Mouse (Mus musculus) cortical plate, adult 2 months (tissue): ENCODE results near the gene Gimap7. TPM values are rescaled to one million over a fixed set of nuclear protein-coding genes. Genes with fewer than 3 reads are reported as not detected.

Source experiments
- H3K27ac ChIP-seq: fragments of 200-500 bp; 2 replicates; pipeline ENCODE4 v1.5.1; 2012; ENCODE audit warnings: low read length, control low read depth, inconsistent platforms; ENCODE audit not compliant: insufficient read depth
- H3K4me1 ChIP-seq: fragments of 200-500 bp; 2 replicates; pipeline ENCODE4 v1.6.1; 2011; ENCODE audit warnings: low read length; ENCODE audit not compliant: control insufficient read depth, insufficient read depth
- H3K4me3 ChIP-seq: fragments of 200-500 bp; 2 replicates; pipeline ENCODE4 v1.5.1; 2011; ENCODE audit warnings: mild to moderate bottlenecking, low read length, control low read depth; ENCODE audit not compliant: insufficient read depth
- CTCF ChIP-seq: fragments of 200-500 bp; IDR thresholded peaks from 2 replicates; pipeline ENCODE4 v1.5.1; 2011; ENCODE audit warnings: mild to moderate bottlenecking, control low read depth, low read length; ENCODE audit not compliant: insufficient read depth; ENCODE audit errors: extremely low read depth
- POLR2A ChIP-seq: fragments of 200-500 bp; IDR thresholded peaks from 2 replicates; pipeline ENCODE4 v1.6.1; 2011; ENCODE audit warnings: mild to moderate bottlenecking, low read length, control low read depth; ENCODE audit not compliant: insufficient read depth; ENCODE audit errors: extremely low read depth
- polyA plus RNA-seq: library from polyadenylated mRNA; depleted of rRNA; stranded (reverse); fragments of >200 nt; gene quantifications from 2 replicates; pipeline ENCODE4 v1.2.3, GENCODE M21; 2012

The Gimap7 gene
- polyA plus RNA-seq, 1 experiment, result not detected

DNA sequence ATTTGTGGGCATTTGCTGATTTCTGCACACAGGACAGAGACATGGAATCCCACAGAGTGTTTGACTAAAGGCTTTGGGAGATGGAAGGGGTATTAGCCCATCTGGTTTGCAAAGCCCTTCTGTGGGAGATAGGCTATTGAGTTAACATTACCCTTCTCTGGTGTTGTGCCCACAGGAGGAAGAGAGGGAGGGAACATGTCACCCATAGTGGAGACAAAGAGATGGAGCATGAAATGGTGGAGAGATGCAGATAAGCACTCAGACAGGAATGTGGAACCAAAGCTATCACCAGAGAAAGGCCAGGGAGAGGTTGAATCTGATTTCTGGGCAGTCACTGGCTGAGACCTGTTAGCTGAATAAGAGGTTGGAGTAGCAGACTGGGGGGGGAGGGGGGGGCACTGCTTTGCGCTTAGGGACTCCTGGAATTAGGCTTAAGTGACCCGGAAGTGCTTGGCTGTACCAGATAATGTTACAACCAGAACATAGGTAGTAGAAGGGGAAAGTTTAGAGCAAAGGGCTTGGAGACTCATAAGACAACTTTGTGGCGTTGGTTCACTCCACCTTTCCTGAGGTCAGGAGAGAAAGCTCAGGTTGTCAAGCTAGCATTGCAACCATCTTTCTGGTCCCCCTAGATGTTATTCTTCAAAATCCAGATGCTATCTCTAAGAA lies 22.2 kb downstream of the Gimap7 start:
- Histone ChIP-seq H3K27ac (no peak overlapping the region), H3K4me3 (no peak overlapping the region), H3K4me1 (no peaks in the 10 kb centered on the region)
- no peak for TF ChIP-seq CTCF
- no peak for TF ChIP-seq POLR2A

DNA sequence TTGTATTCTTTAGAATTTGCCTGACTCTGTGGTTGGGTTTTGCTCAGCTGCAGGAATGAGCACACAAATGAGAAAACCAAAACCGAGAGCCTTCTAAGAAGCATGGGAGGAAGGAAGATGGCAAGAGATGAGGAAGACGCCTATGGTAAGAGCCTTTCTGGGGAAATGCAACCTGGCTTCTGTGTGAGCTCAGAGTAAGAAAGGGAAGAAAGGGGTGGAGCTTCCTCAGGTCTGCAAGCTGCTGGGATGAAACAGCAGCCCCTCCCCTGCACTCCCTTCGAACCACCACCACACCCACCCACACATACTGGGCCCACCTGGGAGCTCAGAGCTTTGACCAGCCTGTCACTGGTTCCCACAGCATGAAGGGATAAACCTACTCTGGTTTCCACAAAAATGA lies 22.9 kb downstream of the Gimap7 start:
- no peak overlapping the region for H3K4me3 ChIP-seq
- TF ChIP-seq POLR2A, result no peak
- no peak for TF ChIP-seq CTCF
- no peaks in the 10 kb centered on the region for H3K4me1 ChIP-seq
- H3K27ac ChIP-seq, result no peak overlapping the region

DNA sequence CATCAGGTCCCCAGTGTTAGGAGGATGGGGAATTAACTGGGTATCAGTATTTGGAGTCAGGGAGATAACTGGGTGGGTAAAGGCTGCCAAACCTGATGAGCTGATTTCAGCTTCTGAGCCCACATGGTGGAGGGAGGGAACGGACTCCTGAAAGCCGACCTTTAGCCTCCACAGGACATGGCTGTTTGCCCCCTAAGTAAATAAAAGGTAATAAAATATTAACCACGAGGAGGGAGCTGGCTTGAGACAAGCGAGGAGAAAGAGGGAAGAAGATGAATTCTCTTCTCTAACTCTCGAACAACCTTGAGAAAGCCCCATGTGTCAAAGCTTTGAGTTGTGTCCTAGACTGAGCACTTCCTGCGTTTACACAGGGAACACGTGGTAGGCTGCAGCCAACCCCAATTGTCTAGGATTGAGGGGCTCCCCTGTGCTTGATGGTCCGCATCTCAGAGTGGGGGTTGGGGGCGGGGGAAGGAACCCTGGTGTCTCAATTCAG lies 23.3 kb downstream of the Gimap7 start:
- H3K27ac ChIP-seq, result no peak overlapping the region
- H3K4me3 ChIP-seq, result no peak overlapping the region
- no peak for TF ChIP-seq CTCF
- TF ChIP-seq POLR2A, result no peak
- H3K4me1 ChIP-seq, result no peaks in the 10 kb centered on the region

DNA sequence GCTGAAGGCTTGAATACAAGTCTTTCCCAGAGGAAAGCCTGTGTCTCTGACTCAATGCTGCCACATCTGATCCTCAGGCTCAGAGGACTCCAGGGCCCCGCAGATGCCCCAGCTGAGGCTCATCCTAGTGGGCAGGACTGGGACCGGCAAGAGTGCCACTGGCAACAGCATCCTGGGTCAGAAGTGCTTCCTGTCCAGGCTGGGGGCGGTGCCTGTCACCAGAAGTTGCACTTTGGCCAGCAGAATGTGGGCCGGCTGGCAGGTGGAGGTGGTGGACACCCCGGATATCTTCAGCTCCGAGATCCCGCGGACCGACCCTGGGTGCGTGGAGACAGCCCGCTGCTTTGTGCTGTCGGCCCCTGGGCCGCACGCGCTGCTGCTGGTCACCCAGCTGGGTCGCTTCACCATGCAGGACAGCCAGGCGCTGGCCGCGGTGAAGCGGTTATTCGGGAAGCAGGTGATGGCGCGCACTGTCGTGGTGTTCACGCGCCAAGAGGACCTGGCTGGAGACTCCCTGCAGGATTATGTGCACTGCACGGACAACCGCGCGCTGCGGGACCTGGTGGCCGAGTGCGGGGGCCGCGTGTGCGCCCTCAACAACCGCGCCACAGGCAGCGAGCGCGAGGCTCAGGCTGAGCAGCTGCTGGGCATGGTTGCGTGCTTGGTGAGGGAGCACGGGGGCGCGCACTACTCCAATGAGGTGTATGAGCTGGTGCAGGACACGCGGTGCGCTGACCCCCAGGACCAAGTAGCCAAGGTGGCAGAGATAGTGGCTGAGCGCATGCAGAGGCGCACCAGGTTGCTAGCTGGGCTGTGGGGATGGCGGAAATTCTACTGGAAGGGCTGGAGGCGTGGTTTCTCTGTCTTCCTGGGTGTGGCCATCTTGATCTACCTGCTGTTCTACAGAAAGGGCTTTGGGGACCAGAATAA lies 24.3 kb downstream of the Gimap7 start:
- H3K4me1 ChIP-seq, result no peaks in the 10 kb centered on the region
- peak overlapping the region; percentile 39 for H3K4me3 ChIP-seq
- TF ChIP-seq CTCF (no peak), POLR2A (0 out of 2 replicates have a peak, but pooled peaks have one; percentile 34)
- H3K27ac ChIP-seq, result no peak overlapping the region

DNA sequence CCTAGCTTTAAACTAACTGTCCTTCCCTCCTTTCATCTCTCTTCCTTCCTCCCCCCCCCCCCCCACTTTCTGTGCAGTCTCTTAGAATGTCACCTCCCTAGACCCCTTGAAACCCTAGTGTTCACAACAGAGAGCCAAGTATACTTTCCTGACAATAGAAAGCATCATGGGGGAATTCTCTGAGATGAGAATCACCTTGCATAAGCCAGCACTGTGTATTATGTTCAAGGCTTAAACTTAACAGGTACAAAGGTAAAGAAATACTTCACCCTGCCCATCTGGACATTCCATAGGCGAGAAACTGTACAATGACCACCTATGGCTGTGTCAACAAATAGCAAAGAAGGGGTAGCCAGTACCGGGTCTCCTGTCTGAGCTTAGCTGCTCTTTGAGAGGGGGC lies 27.1 kb downstream of the Gimap7 start:
- TF ChIP-seq CTCF (no peak), POLR2A (no peak)
- Histone ChIP-seq H3K4me3 (no peak overlapping the region), H3K27ac (no peak overlapping the region), H3K4me1 (no peaks in the 10 kb centered on the region)

DNA sequence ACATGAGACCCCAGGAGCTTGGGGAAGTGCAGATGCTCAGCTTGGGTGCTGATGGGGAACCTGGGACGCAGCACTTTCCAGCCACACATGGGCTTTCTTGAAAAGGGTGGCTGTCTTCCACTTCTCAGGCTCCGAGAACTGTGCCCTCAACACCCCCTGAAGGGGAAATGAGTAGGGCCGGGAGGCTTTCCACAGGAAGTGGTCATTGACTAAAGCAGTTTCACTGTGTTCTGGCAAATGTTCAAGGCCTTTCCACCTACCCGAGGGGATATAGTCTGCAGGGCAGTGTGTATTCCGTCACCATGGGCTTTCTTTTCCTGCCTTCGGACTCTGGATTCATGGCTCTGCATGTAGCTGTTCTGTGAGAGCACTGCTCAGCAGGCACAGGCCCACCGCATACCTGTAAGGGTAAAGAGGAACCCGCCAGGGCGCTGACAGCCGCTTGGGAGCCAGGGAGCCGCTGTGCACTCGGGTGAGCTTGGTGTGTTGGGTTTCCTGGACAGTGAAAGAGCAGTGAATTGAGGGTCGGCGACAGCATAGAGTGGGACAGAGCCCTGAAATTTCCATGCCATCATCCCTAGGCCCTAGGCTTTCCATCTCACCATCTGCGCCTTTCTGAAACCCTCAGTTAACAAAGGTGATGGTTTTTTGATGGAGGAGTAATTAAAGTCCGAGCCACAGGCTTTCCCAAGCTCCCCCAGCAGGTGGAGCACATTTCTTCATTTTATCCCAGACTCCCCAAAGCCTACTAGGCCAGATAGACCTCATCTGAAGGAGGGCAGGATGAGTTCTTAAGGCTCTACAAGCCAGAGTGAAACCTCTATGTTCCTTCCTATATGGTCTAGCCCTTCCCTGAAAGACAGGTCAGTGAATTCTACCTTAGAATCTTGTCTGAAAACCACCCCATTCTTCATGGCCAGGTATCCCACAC lies 27.8 kb downstream of the Gimap7 start, which contains the start of gene Gimap5:
Gene Gimap5 (plus strand): TSS at position 239 of the 931 bp plus-strand sequence.
- TF ChIP-seq CTCF (peak; percentile 57), POLR2A (no peak)
- Histone ChIP-seq H3K4me3 (no peak within 1 kb of the TSS), H3K4me1 (no peaks in the 10 kb centered on the region), H3K27ac (no peak within 1 kb of the TSS)

DNA sequence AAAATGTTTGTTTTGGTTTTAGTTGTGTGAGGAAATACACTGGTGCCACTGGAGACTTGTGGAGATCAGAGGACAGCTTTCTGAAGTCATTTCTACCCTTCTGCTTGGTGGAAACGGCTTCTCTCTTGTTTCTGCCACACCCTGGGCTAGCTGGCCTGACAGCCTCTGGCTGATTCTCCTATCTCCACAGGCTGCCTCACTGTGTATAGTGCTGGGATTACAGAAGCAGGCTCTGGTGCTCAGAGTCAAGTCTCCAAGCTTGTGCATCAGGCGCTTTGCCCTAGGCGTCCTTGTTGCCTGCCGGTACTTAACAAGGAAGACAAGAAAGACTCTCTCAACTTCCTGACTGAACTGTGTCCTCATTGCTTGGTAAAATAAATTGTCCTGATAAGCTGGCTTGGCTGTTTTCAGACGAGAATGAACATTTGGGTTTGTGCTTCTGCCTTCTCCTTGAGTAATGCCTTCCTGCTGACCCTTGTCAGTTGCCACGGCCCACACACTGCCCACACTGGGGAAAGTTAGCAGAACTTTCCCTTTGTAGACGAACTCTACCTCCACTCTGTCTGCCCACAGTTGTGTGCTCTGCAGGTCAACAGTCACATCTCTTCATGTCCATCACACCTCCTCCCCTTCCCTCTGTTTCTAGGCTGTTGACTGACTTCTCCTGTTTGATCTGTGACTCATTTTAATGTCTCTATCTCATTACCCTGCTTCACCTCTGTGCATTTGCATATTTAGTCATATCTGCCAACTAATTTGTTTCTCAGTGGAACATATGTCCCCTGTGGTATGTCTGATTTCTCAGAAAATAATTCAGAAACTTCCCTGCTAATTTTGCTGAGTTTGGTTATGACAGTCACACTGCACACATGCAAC lies 28.9 kb downstream of the Gimap7 start:
- Histone ChIP-seq H3K4me1 (no peaks in the 10 kb centered on the region), H3K27ac (no peak overlapping the region), H3K4me3 (no peak overlapping the region)
- TF ChIP-seq CTCF (no peak), POLR2A (no peak)

DNA sequence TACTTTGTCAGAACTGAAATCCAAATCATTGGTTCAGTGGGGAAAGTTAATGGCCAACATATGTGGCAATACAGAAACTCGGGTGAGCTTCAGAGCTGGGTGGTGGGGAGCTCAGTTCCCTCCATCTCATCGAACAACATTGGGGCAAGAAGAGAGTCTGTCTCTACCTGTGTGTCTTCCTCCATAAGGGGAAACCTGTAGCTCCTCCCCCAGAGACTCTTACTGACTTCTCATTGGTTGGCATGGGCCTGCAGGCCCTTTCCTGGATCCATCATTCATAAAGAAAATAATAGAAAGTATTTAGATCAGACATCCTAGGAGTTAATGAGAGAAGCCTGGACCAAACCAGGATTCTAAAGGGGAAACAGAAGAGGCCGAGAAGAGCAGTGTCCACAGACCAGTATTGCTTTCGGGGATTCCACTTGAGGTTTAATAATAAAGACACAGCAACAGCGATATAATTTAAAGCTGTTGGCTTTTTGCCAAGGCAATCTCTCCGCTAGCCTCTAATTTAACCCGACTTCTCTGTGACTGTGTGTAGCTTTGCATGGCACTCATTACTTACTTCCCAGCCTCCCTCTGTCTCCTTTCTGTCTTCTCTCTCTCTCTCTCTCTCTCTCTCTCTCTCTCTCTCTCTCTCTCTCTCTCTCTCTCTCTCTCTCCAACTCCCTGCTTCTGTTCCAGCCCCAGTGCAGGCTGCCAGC lies 45.3 kb downstream of the Gimap7 start:
- Histone ChIP-seq H3K4me1 (no peaks in the 10 kb centered on the region), H3K27ac (no peak overlapping the region), H3K4me3 (no peak overlapping the region)
- TF ChIP-seq POLR2A (no peak), CTCF (no peak)
